Mouse (Mus musculus): ENCODE measurements around the gene Nutf2-ps1. TPM values are rescaled to one million over a fixed set of nuclear protein-coding genes. Genes with fewer than 3 reads are reported as not detected.
"Not testable (repeated sequence)": the region's sequence is repeated elsewhere in the genome, so short reads cannot be mapped to it uniquely, and the experiment has no call there.

The Nutf2-ps1 gene
- 159 and 171 TPM in 2 replicates for polyA plus RNA-seq (2015; fragmentation: Nextera tagmentation; extraction: Ambion mirVana)

GRCm38 (mm10) chr19:53588968-53589367 is at the start of gene Nutf2-ps1:
Gene Nutf2-ps1 (minus strand): TSS chr19:53589068.
- not testable (repeated sequence) for H3K9ac ChIP-seq; H3K27ac ChIP-seq (replicated peaks); H3K4me3 ChIP-seq (replicated peaks); ATAC-seq (ENCODE audit: insufficient read depth); H3K36me3 ChIP-seq (replicated peaks); H3K4me1 ChIP-seq (replicated peaks); H3K4me2 ChIP-seq; H3K27me3 ChIP-seq
- 77% methylated on average over 7 of the region's 7 CpGs for WGBS (ENCODE audit: insufficient replicate concordance)
- H3K9me3 ChIP-seq (replicated peaks), result peaks cover 11% of the 10 kb centered on the region; the same call in 1 of the 2 replicates

GRCm38 (mm10) chr19:53638041-53638440 is 49.2 kb upstream of the Nutf2-ps1 start:
- Histone ChIP-seq H3K36me3 (replicated peaks) (peaks cover 90% of the 10 kb centered on the region), H3K27ac (replicated peaks) (no peak overlapping the region), H3K4me1 (replicated peaks) (no peaks in the 10 kb centered on the region), H3K27me3 (no peaks in the 10 kb centered on the region), H3K9me3 (replicated peaks) (no peaks in the 10 kb centered on the region), H3K9ac (no peak overlapping the region), H3K4me2 (no peak overlapping the region), H3K4me3 (replicated peaks) (no peak overlapping the region)
- WGBS (ENCODE audit: insufficient replicate concordance), result 91% methylated on average over 2 of the region's 2 CpGs
- ATAC-seq (ENCODE audit: insufficient read depth), result no peak

GRCm38 (mm10) chr19:53621681-53622080 is 32.8 kb upstream of the Nutf2-ps1 start:
- no peak overlapping the region for H3K4me3 ChIP-seq (replicated peaks)
- peaks cover 92% of the 10 kb centered on the region for H3K36me3 ChIP-seq (replicated peaks)
- H3K9me3 ChIP-seq (replicated peaks), result no peaks in the 10 kb centered on the region
- H3K27me3 ChIP-seq, result no peaks in the 10 kb centered on the region
- no peak overlapping the region for H3K9ac ChIP-seq
- H3K4me2 ChIP-seq, result no peak overlapping the region
- no peaks in the 10 kb centered on the region for H3K4me1 ChIP-seq (replicated peaks)
- no peak for ATAC-seq (ENCODE audit: insufficient read depth)
- H3K27ac ChIP-seq (replicated peaks), result no peak overlapping the region
- WGBS (ENCODE audit: insufficient replicate concordance), result 86% methylated on average over 13 of the region's 13 CpGs

GRCm38 (mm10) chr19:53608921-53609320 is 20.1 kb upstream of the Nutf2-ps1 start:
- Histone ChIP-seq H3K27ac (replicated peaks) (no peak overlapping the region), H3K4me2 (no peak overlapping the region), H3K9me3 (replicated peaks) (no peaks in the 10 kb centered on the region), H3K9ac (no peak overlapping the region), H3K27me3 (no peaks in the 10 kb centered on the region), H3K4me1 (replicated peaks) (peaks cover 28% of the 10 kb centered on the region), H3K36me3 (replicated peaks) (peaks cover 58% of the 10 kb centered on the region), H3K4me3 (replicated peaks) (no peak overlapping the region)
- ATAC-seq (ENCODE audit: insufficient read depth), result no peak
- WGBS (ENCODE audit: insufficient replicate concordance), result 75% methylated on average over 6 of the region's 6 CpGs

GRCm38 (mm10) chr19:53601363-53601655 is 12.4 kb upstream of the Nutf2-ps1 start:
- peak overlapping the region; percentile 79 for H3K4me2 ChIP-seq
- H3K27me3 ChIP-seq, result no peaks in the 10 kb centered on the region
- 6% methylated on average over 11 of the region's 11 CpGs for WGBS (ENCODE audit: insufficient replicate concordance)
- H3K4me3 ChIP-seq (replicated peaks), result peak overlapping the region; percentile 99
- H3K4me1 ChIP-seq (replicated peaks), result peaks cover 30% of the 10 kb centered on the region
- no peak for ATAC-seq (ENCODE audit: insufficient read depth)
- H3K36me3 ChIP-seq (replicated peaks), result peaks cover 29% of the 10 kb centered on the region
- no peaks in the 10 kb centered on the region for H3K9me3 ChIP-seq (replicated peaks)
- H3K27ac ChIP-seq (replicated peaks), result peak overlapping the region; percentile 97
- peak overlapping the region; percentile 98 for H3K9ac ChIP-seq

- Histone ChIP-seq H3K4me1 (replicated peaks) (peaks cover 26% of the 10 kb centered on the region), H3K9ac (peak overlapping the region; percentile 98), H3K27ac (replicated peaks) (peak overlapping the region; percentile 97), H3K9me3 (replicated peaks) (no peaks in the 10 kb centered on the region), H3K36me3 (replicated peaks) (peaks cover 25% of the 10 kb centered on the region), H3K27me3 (no peaks in the 10 kb centered on the region), H3K4me3 (replicated peaks) (peak overlapping the region; percentile 99), H3K4me2 (peak overlapping the region; percentile 79)
- WGBS (ENCODE audit: insufficient replicate concordance), result under 1% methylated on average over 63 of the region's 82 CpGs
- peak; percentile 71 for ATAC-seq (ENCODE audit: insufficient read depth)
Measured at GRCm38 (mm10) chr19:53600549-53601362, 11.9 kb upstream of the Nutf2-ps1 start.

GRCm38 (mm10) chr19:53599757-53600539 is 11.1 kb upstream of the Nutf2-ps1 start, which contains the start of gene Smc3:
Gene Smc3 (plus strand): TSS chr19:53600398.
- Histone ChIP-seq H3K36me3 (replicated peaks) (peaks cover 19% of the 10 kb centered on the region), H3K4me3 (replicated peaks) (peak within 1 kb of the TSS; percentile 99), H3K4me2 (peak within 1 kb of the TSS; percentile 79), H3K27me3 (no peaks in the 10 kb centered on the region), H3K9ac (peak within 1 kb of the TSS; percentile 98), H3K9me3 (replicated peaks) (no peaks in the 10 kb centered on the region), H3K27ac (replicated peaks) (peak within 1 kb of the TSS; percentile 97), H3K4me1 (replicated peaks) (peaks cover 26% of the 10 kb centered on the region)
- peak; percentile 88 for ATAC-seq (ENCODE audit: insufficient read depth)
- WGBS (ENCODE audit: insufficient replicate concordance), result under 1% methylated on average over 67 of the region's 70 CpGs

GRCm38 (mm10) chr19:53596723-53597474 is 8.0 kb upstream of the Nutf2-ps1 start:
- 64% methylated on average over 7 of the region's 7 CpGs for WGBS (ENCODE audit: insufficient replicate concordance)

GRCm38 (mm10) chr19:53587686-53588085 is 1.2 kb downstream of the Nutf2-ps1 start:
- not testable (repeated sequence) for H3K4me3 ChIP-seq (replicated peaks); H3K27me3 ChIP-seq; H3K27ac ChIP-seq (replicated peaks); H3K4me1 ChIP-seq (replicated peaks); H3K36me3 ChIP-seq (replicated peaks); ATAC-seq (ENCODE audit: insufficient read depth); H3K4me2 ChIP-seq; H3K9ac ChIP-seq
- H3K9me3 ChIP-seq (replicated peaks), result peaks cover 11% of the 10 kb centered on the region; the same call in 1 of the 2 replicates
- WGBS (ENCODE audit: insufficient replicate concordance), result 62% methylated on average over 3 of the region's 3 CpGs

More at GRCm38 (mm10) chr19:53596723-53597474, 8.0 kb upstream of the Nutf2-ps1 start:
- H3K36me3 ChIP-seq (replicated peaks), result 0 out of 2 replicates have a peak, but pooled peaks cover 2% of the 10 kb centered on the region
- no peak overlapping the region for H3K27ac ChIP-seq (replicated peaks)
- H3K27me3 ChIP-seq, result no peaks in the 10 kb centered on the region
- no peak overlapping the region for H3K4me2 ChIP-seq
- no peak for ATAC-seq (ENCODE audit: insufficient read depth)
- no peak overlapping the region for H3K9ac ChIP-seq
- no peaks in the 10 kb centered on the region for H3K9me3 ChIP-seq (replicated peaks)
- peaks cover 11% of the 10 kb centered on the region for H3K4me1 ChIP-seq (replicated peaks)
- H3K4me3 ChIP-seq (replicated peaks), result no peak overlapping the region

- H3K27me3 ChIP-seq; H3K9me3 ChIP-seq (replicated peaks); H3K36me3 ChIP-seq (replicated peaks); ATAC-seq (ENCODE audit: insufficient read depth); H3K4me1 ChIP-seq (replicated peaks); H3K4me2 ChIP-seq; H3K9ac ChIP-seq; H3K4me3 ChIP-seq (replicated peaks); H3K27ac ChIP-seq (replicated peaks): not testable (repeated sequence)
- WGBS (ENCODE audit: insufficient replicate concordance), result 71% methylated on average over 8 of the region's 8 CpGs
Measured at GRCm38 (mm10) chr19:53580271-53580670, 8.6 kb downstream of the Nutf2-ps1 start.

Data from liver, embryonic 15.5 days (tissue).